Mouse (Mus musculus) urinary bladder, postnatal 36 days (tissue): ENCODE measurements around the gene Gm3435.
"Not testable (repeated sequence)": the region's sequence is repeated elsewhere in the genome, so short reads cannot be mapped to it uniquely, and the experiment has no call there.

Experiments used
- DNase-seq, 2 experiments: peaks; one replicate each; pipeline ENCODE4 v3.0.0; 2022; ENCODE audit warnings: low spot score in 2 of 2, mixed read lengths in 1 of 2

Gene Gm3435

DNA sequence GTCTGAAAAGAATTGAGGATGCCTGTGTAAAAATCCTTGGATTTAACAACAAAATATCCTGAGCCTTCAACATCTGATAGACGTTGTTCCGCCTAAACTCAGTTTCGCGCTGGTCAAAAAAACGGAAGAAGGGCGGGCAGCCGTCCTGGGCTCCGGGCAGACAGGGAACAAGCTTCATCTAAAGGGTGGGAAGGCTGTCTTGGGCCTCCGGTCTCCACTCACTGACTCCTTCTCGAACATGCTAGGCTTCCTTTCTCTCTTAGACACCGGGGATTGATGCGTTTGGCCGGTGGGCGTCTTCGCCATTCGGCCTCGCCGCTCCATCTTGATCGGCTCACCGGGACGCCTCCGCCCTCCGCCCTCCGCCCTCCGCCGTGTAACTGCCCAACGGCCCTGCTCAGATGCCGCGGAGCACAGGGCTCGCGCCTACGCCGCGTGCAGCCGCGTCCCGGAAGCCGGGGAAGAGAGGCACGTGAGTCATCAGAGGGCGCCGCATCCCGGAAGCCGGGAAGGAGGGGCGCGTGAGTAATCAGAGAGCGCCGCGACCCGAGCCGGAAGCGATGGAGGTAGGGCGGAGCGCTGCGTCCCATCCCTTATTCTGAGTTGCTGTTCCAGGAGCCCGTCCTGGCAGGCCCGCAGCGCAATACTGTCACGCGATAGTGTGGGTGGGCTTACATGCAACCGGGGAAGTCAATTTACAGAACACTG is at the start of gene Gm3435:
Gm3435 (plus strand) TSS at position 471 of the 708 bp plus-strand sequence.
- DNase-seq = not testable (repeated sequence)

DNA sequence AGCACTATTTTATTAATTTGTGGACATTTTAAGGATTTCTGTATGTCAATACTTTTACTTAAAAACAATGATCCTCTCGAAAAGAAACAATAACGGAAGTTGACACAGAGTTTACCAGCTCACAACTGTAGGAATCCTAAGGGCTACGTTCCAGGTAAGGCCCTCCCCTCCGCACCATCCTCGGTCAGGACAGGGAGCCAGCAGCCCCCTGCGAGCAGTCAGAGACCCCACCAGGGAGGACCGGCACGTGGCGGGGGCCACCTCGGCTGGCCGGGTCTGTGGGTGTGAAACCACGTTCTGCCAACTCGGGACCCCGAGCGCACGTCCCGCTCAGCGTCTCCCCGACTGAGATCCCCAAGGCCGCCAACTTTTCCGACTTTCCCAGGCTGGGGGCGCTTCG is 49.5 kb upstream of the Gm3435 start:
- no peak for DNase-seq

DNA sequence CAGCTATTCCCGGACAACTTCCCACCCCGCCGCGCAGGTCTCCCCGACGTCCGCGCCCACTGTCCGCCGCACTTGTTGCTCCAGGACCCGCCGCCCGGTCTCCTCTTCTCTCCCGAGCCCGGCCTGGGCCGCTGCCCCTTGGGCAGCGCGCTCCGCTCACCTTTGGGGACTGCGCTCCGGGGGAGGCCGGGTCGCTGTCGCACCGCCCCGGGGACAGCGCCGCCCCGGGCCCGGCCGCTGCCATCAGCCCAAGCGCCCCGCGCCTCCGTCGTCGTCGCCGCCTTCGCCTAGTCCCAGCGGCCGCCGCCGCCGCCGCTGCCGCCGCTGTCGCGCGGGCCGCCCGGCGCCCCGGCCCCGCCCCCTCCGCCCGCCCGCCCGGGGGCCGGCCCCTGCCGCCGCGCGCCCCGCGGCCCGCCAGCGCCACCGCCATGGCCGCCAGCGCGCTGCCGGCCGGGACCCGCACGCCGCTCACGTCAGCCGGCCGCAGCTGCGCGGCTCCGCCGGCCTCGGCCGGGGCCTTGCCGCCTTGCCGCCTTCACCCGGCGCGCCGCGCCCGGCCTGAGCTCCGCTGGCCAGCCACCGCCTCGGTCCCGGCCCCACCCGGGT is 48.9 kb upstream of the Gm3435 start, which contains the start of gene Phf10:
Phf10 (minus strand) TSS at position 323 of the 606 bp plus-strand sequence.
- DNase-seq = peak; percentile 24 to 37

- DNase-seq = not testable (repeated sequence)
These were observed 48.3 kb upstream of the Gm3435 start for GRCm38 (mm10) chr17:14961557-14962154.

DNA sequence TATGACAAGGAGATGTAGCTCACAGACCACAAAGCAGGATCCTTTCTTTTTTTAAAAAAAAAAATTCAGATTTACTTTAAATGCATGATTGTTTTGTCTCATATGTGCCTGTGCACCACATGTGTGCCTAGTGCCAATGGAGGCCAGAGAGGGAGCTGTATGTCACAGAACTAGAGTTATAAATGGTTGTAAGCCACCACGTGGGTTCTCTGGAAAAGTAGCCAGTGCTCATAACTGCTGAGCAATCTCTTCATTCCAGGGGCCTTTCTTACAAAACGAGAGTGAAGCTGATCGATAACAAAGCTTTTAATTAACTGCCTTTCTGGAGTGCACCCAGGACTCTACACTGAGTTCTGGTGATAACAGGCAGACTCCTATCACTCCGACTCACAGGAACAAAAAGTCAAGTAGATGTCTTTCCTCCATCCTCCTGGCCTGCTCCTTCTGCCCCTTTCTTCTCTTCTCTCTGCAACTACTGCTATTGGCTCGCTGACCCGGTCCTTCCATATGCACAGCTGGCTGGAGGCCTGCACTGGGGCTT is 41.5 kb upstream of the Gm3435 start:
- DNase-seq = not testable (repeated sequence)

- DNase-seq = not testable (repeated sequence)
These were observed 32.1 kb upstream of the Gm3435 start for GRCm38 (mm10) chr17:14977718-14978361.

- DNase-seq = not testable (repeated sequence)
These were observed 31.5 kb upstream of the Gm3435 start, which contains the start of the genes 9030025P20Rik and Gm3417 for GRCm38 (mm10) chr17:14978362-14979038. Gene 9030025P20Rik (plus strand): TSS chr17:14978468. Gene Gm3417 (minus strand): TSS chr17:14978790.

GRCm38 (mm10) chr17:14990116-14990702 is 19.8 kb upstream of the Gm3435 start:
- not testable (repeated sequence) for DNase-seq

- not testable (repeated sequence) for DNase-seq
These were observed 17.3 kb upstream of the Gm3435 start for GRCm38 (mm10) chr17:14992522-14993138.

- not testable (repeated sequence) for DNase-seq
These were observed 16.7 kb upstream of the Gm3435 start for GRCm38 (mm10) chr17:14993139-14993832.

DNA sequence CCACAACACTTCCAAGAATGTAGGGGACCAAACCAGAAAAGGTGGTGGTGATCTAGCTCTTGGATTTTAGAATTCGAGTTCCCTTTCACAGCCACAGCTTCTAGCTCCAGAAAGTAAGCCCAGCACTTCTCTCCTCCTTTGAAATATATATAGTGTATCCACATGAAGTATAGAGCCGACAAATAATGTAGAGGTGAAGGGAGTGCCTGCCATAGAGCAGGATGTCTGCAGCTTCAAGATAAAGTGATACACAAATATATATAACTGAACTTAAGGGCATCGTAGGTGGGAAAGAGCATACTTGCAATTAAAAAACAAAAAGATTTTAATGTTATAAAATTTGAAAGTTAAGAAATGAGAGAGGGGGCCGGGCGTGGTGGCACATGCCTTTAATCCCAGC is 15.8 kb upstream of the Gm3435 start:
- not testable (repeated sequence) for DNase-seq

- DNase-seq = not testable (repeated sequence)
These were observed 9.9 kb upstream of the Gm3435 start for GRCm38 (mm10) chr17:15000047-15000446.

DNA sequence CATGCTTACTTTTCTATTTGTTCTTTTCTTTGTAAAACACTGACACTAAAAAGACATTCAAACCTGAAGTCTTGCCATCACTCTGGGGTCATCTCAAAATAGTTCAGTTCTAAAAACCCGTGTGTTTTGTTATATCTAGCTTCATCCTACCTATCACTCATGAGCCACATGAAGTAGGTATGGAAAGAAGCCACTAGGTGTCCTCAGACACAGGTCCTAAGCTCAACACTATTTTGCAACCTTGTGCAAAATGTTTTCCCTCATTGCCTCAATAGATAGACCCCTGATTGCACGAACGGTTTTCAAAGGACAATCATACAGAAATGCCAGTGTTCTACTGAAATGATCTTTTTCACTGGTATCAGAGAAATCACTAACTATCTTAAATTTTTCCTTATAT is 888 bp upstream of the Gm3435 start:
- not testable (repeated sequence) for DNase-seq

- peak in 1 of 2 experiments; percentile 33 for DNase-seq
These were observed 11.7 kb downstream of the Gm3435 start for GRCm38 (mm10) chr17:15021503-15022220.

- DNase-seq = not testable (repeated sequence)
These were observed 14.0 kb downstream of the Gm3435 start for GRCm38 (mm10) chr17:15023878-15024492.

- not testable (repeated sequence) for DNase-seq
These were observed 14.7 kb downstream of the Gm3435 start for GRCm38 (mm10) chr17:15024502-15025193.

DNA sequence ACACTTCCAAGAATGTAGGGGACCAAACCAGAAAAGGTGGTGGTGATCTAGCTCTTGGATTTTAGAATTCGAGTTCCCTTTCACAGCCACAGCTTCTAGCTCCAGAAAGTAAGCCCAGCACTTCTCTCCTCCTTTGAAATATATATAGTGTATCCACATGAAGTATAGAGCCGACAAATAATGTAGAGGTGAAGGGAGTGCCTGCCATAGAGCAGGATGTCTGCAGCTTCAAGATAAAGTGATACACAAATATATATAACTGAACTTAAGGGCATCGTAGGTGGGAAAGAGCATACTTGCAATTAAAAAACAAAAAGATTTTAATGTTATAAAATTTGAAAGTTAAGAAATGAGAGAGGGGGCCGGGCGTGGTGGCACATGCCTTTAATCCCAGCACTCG is 15.5 kb downstream of the Gm3435 start:
- not testable (repeated sequence) for DNase-seq

- not testable (repeated sequence) for DNase-seq
These were observed 21.4 kb downstream of the Gm3435 start for GRCm38 (mm10) chr17:15031414-15031813.
